Mouse (Mus musculus): Measurements from ENCODE around the gene Sh3bgrl2. TPM values are rescaled to one million over a fixed set of nuclear protein-coding genes. Genes with fewer than 3 reads are reported as not detected.

The Sh3bgrl2 gene
- polyA plus RNA-seq, 1 experiment: 6.2 TPM

DNA sequence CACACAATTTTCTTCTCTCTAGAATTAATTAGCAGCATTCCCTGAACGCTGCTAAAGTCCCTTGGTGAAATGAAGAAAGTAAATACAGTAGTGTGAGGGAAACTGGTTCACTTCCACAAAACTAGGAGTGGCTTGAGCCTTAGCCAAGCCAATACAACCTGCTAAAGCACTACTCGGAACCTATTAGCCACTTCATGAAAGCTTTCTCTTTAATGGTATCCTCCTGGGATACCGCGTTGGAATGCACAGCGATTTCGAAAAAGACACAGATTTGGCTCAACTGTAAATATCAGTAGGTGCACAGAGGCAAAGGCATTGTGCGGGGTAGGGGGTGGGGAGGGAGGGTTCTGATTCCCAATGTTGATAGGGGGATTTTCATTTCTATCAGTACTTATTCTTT is 898 bp upstream of the Sh3bgrl2 start:
- Histone ChIP-seq H3K27ac (ENCODE audit: insufficient read depth, low read depth, low read length) (0 out of 2 replicates have a peak overlapping the region, but pooled peaks have one; percentile 20), H3K4me1 (ENCODE audit: control insufficient read depth, insufficient read depth, insufficient read length, low read length) (peaks cover 10% of the 10 kb centered on the region; the same call in 1 of the 2 replicates), H3K27me3 (ENCODE audit: control insufficient read depth, insufficient read depth, low read length) (no peaks in the 10 kb centered on the region), H3K4me3 (ENCODE audit: low read depth, low read length) (no peak overlapping the region), H3K36me3 (ENCODE audit: control insufficient read depth, insufficient read depth, low read length) (no peaks in the 10 kb centered on the region)
- TF ChIP-seq POLR2A (IDR thresholded peaks at IDR 0.05; ENCODE audit: low read depth, low read length) (no peak), CTCF (IDR thresholded peaks at IDR 0.05; ENCODE audit: extremely low read depth, insufficient read length, insufficient replicate concordance, low read depth, low read length) (no peak)
- WGBS: 34% methylated on average over 7 of the region's 7 CpGs

DNA sequence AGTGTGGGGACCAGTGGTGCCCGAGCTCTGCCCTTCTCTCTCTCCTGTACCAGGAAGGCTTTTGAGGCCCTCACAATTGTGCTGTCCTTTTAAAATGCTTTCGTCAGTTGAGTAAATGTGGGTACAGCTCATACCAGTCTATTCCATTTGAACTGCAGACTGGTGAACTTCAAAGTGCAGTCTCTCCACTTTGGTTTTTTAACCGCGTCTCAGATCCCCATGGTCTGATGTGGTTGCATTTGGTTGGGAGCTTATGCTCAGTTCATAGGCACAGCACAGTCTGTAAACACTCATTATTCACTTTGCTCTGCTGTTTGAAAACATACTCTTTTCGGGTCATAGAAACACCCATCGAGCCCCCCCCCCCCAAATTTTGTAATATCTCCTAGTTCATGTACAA is 1.7 kb downstream of the Sh3bgrl2 start:
- WGBS: 75% methylated on average over 6 of the region's 6 CpGs
- no peak overlapping the region for H3K27ac ChIP-seq (ENCODE audit: insufficient read depth, low read depth, low read length)
- TF ChIP-seq CTCF (IDR thresholded peaks at IDR 0.05; ENCODE audit: extremely low read depth, insufficient read length, insufficient replicate concordance, low read depth, low read length): no peak
- no peak for TF ChIP-seq POLR2A (IDR thresholded peaks at IDR 0.05; ENCODE audit: low read depth, low read length)
- no peaks in the 10 kb centered on the region for H3K27me3 ChIP-seq (ENCODE audit: control insufficient read depth, insufficient read depth, low read length)
- H3K36me3 ChIP-seq (ENCODE audit: control insufficient read depth, insufficient read depth, low read length): no peaks in the 10 kb centered on the region
- H3K4me3 ChIP-seq (ENCODE audit: low read depth, low read length): no peak overlapping the region
- H3K4me1 ChIP-seq (ENCODE audit: control insufficient read depth, insufficient read depth, insufficient read length, low read length): peaks cover 10% of the 10 kb centered on the region; the same call in 1 of the 2 replicates

- Histone ChIP-seq H3K27me3 (ENCODE audit: control insufficient read depth, insufficient read depth, low read length) (no peaks in the 10 kb centered on the region), H3K36me3 (ENCODE audit: control insufficient read depth, insufficient read depth, low read length) (no peaks in the 10 kb centered on the region), H3K27ac (ENCODE audit: insufficient read depth, low read depth, low read length) (no peak overlapping the region), H3K4me1 (ENCODE audit: control insufficient read depth, insufficient read depth, insufficient read length, low read length) (peaks cover 5% of the 10 kb centered on the region; the same call in 1 of the 2 replicates), H3K4me3 (ENCODE audit: low read depth, low read length) (no peak overlapping the region)
- no peak for TF ChIP-seq CTCF (IDR thresholded peaks at IDR 0.05; ENCODE audit: extremely low read depth, insufficient read length, insufficient replicate concordance, low read depth, low read length)
- TF ChIP-seq POLR2A (IDR thresholded peaks at IDR 0.05; ENCODE audit: low read depth, low read length): no peak
- 59% methylated on average over 7 of the region's 7 CpGs for WGBS
Measured at GRCm38 (mm10) chr9:83551116-83551515, 3.0 kb downstream of the Sh3bgrl2 start.

DNA sequence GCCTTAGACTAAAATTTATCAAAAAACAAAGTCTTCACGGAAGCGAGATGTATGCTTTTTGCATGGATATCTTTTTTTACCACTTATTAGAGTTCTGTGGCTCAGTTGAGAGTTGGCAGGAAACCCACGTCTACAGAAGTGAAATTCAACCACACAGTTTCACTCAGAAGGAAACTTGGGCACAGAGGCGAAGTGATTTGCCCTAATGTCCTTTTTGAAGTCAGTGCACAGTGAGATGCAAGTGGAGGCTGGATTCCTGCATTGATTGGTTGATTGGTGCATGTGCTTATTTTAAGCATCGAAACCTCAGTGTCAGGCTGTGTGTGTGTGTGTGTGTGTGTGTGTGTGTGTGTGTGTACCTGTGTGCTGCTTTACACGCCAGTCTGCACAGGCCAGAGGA is 3.5 kb downstream of the Sh3bgrl2 start:
- Histone ChIP-seq H3K4me3 (ENCODE audit: low read depth, low read length) (no peak overlapping the region), H3K27me3 (ENCODE audit: control insufficient read depth, insufficient read depth, low read length) (no peaks in the 10 kb centered on the region), H3K36me3 (ENCODE audit: control insufficient read depth, insufficient read depth, low read length) (no peaks in the 10 kb centered on the region), H3K27ac (ENCODE audit: insufficient read depth, low read depth, low read length) (no peak overlapping the region), H3K4me1 (ENCODE audit: control insufficient read depth, insufficient read depth, insufficient read length, low read length) (peaks cover 7% of the 10 kb centered on the region; the same call in 1 of the 2 replicates)
- TF ChIP-seq POLR2A (IDR thresholded peaks at IDR 0.05; ENCODE audit: low read depth, low read length) (no peak), CTCF (IDR thresholded peaks at IDR 0.05; ENCODE audit: extremely low read depth, insufficient read length, insufficient replicate concordance, low read depth, low read length) (no peak)
- 77% methylated on average over 6 of the region's 6 CpGs for WGBS

- TF ChIP-seq CTCF (IDR thresholded peaks at IDR 0.05; ENCODE audit: extremely low read depth, insufficient read length, insufficient replicate concordance, low read depth, low read length): no peak
- no peak for TF ChIP-seq POLR2A (IDR thresholded peaks at IDR 0.05; ENCODE audit: low read depth, low read length)
- no peak overlapping the region for H3K4me3 ChIP-seq (ENCODE audit: low read depth, low read length)
- H3K4me1 ChIP-seq (ENCODE audit: control insufficient read depth, insufficient read depth, insufficient read length, low read length): peaks cover 10% of the 10 kb centered on the region; the same call in 1 of the 2 replicates
- no peak overlapping the region for H3K27ac ChIP-seq (ENCODE audit: insufficient read depth, low read depth, low read length)
- H3K36me3 ChIP-seq (ENCODE audit: control insufficient read depth, insufficient read depth, low read length): no peaks in the 10 kb centered on the region
- 95% methylated on average over 2 of the region's 2 CpGs for WGBS
- H3K27me3 ChIP-seq (ENCODE audit: control insufficient read depth, insufficient read depth, low read length): no peaks in the 10 kb centered on the region
Measured at GRCm38 (mm10) chr9:83555580-83555979, 7.5 kb downstream of the Sh3bgrl2 start.

DNA sequence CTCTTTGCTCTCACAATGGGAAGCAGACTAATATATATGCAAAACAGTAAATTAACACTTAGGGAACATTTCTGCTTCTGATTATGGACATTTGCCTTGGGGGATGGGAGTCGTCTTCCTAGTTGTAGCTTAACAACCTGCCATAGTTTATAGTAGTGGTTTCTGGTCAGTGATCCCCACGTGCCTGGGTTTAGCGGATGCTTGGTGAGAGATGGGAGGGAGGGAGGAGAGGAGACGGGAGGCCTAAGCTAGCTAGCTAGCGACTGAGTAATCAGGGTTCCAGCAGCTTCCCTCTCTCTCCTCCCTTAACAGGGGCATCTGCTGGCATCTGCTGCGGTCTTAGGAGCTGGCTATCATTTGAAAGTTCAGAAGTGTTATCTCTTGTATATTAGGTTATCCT is 8.1 kb downstream of the Sh3bgrl2 start:
- Histone ChIP-seq H3K27ac (ENCODE audit: insufficient read depth, low read depth, low read length) (no peak overlapping the region; the same call in 1 of the 2 replicates), H3K36me3 (ENCODE audit: control insufficient read depth, insufficient read depth, low read length) (no peaks in the 10 kb centered on the region), H3K4me3 (ENCODE audit: low read depth, low read length) (no peak overlapping the region), H3K4me1 (ENCODE audit: control insufficient read depth, insufficient read depth, insufficient read length, low read length) (peaks cover 7% of the 10 kb centered on the region; the same call in 1 of the 2 replicates), H3K27me3 (ENCODE audit: control insufficient read depth, insufficient read depth, low read length) (no peaks in the 10 kb centered on the region)
- WGBS: 52% methylated on average over 6 of the region's 6 CpGs
- TF ChIP-seq CTCF (IDR thresholded peaks at IDR 0.05; ENCODE audit: extremely low read depth, insufficient read length, insufficient replicate concordance, low read depth, low read length) (no peak), POLR2A (IDR thresholded peaks at IDR 0.05; ENCODE audit: low read depth, low read length) (no peak)

DNA sequence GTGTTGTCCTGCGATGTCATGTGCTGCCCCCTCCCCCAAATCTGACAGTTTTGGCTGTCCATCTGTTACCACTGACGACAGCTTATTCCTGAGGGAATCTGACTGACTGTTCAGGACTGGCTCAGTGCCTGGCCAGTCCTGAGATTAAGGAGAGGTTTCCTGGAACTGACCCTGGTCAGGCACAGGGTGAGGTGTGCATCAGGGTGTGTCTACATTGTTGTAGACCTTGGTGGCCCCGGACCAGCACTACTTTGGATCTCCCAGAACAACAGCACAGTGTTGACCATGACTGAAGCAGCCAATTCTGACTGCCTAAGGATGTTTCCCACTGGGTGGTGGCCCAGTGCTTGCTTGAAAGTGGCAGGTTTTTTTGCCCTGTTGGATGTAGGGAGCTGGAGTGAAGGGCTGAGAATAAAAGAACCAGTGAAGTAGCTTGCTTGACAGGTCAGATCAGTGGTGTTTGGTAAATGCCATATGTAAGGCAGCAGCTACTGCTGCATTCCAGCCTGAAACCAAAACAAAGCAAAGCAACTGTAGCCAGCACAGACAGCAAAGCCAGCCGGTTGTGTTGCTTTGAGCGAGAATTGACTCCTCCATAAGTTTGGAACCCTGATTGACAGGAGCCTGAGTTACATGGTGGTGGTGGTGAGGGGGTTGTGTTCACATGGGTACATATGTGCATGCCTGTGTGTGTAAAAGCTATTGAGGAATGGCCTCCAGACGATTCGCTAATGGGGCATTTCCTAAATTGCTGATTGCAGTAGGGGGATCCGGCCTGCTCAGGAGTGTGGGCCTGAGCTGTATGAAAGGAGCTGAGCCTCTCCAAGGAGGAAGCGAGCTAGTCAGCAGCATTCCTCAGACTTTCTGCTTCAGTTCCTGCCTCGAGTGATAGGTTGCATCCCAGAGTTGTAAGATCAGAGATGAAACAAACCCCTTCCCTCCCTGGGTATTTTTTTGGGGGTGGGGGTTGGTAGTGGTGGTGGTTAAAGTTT is 8.9 kb downstream of the Sh3bgrl2 start:
- 72% methylated on average over 10 of the region's 10 CpGs for WGBS
- Histone ChIP-seq H3K27me3 (ENCODE audit: control insufficient read depth, insufficient read depth, low read length) (no peaks in the 10 kb centered on the region), H3K27ac (ENCODE audit: insufficient read depth, low read depth, low read length) (peak overlapping the region; percentile 9; the same call in 1 of the 2 replicates), H3K4me3 (ENCODE audit: low read depth, low read length) (no peak overlapping the region), H3K4me1 (ENCODE audit: control insufficient read depth, insufficient read depth, insufficient read length, low read length) (peaks cover 6% of the 10 kb centered on the region; the same call in 1 of the 2 replicates), H3K36me3 (ENCODE audit: control insufficient read depth, insufficient read depth, low read length) (no peaks in the 10 kb centered on the region)
- TF ChIP-seq CTCF (IDR thresholded peaks at IDR 0.05; ENCODE audit: extremely low read depth, insufficient read length, insufficient replicate concordance, low read depth, low read length) (no peak), POLR2A (IDR thresholded peaks at IDR 0.05; ENCODE audit: low read depth, low read length) (no peak)
